24 mouse cellular contexts compared by ENCODE assay signal in genomic region chr1:55211081-55211480, GRCm38 (mm10). TPM values are rescaled to one million over a fixed set of nuclear protein-coding genes. Genes with fewer than 3 reads are reported as not detected.
A peak's percentile ranks its signal among the peaks of the same experiment; 100 is the strongest.
DNase-seq lines count a peak whose midpoint lies in the region; TF ChIP-seq lines count a peak whose summit lies in the region.
"Had no signal": no experiment of that assay in that cellular context is flagged by ENCODE, and none has a peak within 500 bp of the region (broad histone marks: within the 10 kb centered on the region; RNA-seq: fewer than 3 reads in every experiment).

No protein-coding gene starts in this region.

- WGBS in limb, embryonic 10.5 days = 86% methylated on average over 8 of the region's 8 CpGs

- peak; percentile 52 for DNase-seq in adrenal gland, postnatal 10 days
- no peak for DNase-seq in adrenal gland, adult 8-10 months
- no peak for DNase-seq in layer of hippocampus, adult 2 months (ENCODE audit: low spot score in 2 of 2)
- DNase-seq in layer of hippocampus, postnatal 36 days = no peak
- DNase-seq in limb, embryonic 10.5 days (ENCODE audit: low spot score) = no peak
- no peak for DNase-seq in left cerebral cortex, adult 2 months (ENCODE audit: extremely low spot score in 1 of 2, low spot score in 2 of 2)
- DNase-seq: cerebellum, adult 18-20 months; cerebellum, postnatal 14 days; gastrocnemius, postnatal 36 days; heart, postnatal 4 days; kidney, postnatal 4 days; layer of hippocampus, adult 9-11 months; lung, adult 2 months; lung, postnatal 14 days; thymus, adult 2 months; thymus, postnatal 4 days had no signal

- H3K27me3 ChIP-seq in E14TG2a.4 (ENCODE audit: insufficient read depth, low read length) = peaks cover 9% of the 10 kb centered on the region; the same call in 1 of the 2 replicates
- H3K27me3 ChIP-seq in limb, embryonic 10.5 days (ENCODE audit: low read depth, poor library complexity, severe bottlenecking) = no peaks in the 10 kb centered on the region
- H3K27me3 ChIP-seq: forebrain, embryonic 13.5 days; heart, embryonic 15.5 days; limb, embryonic 13.5 days; liver, embryonic 12.5 days; neural tube, embryonic 12.5 days; stomach, embryonic 15.5 days had no signal

- intact Hi-C loops in left cerebral cortex, adult 2 months (cut with DNase I) = no loop called here

- H3K27ac ChIP-seq in layer of hippocampus, adult 2 months = peak overlapping the region; percentile 32; the same call in 1 of the 2 replicates
- peak overlapping the region; percentile 81 for H3K27ac ChIP-seq in limb, embryonic 10.5 days
- H3K27ac ChIP-seq in left cerebral cortex, adult 2 months = no peak overlapping the region
- H3K27ac ChIP-seq: forebrain, embryonic 13.5 days; liver, embryonic 12.5 days; midbrain, embryonic 13.5 days; neural tube, embryonic 12.5 days; stomach, embryonic 15.5 days had no signal

- no peak for TF ChIP-seq CTCF in layer of hippocampus, adult 2 months (conservative IDR thresholded peaks at IDR 0.05)
- no peak for TF ChIP-seq CTCF in E14TG2a.4 (conservative IDR thresholded peaks at IDR 0.05; ENCODE audit: low read length)
- no peak for TF ChIP-seq CTCF in left cerebral cortex, adult 2 months (IDR thresholded peaks at IDR 0.05)

- no peaks in the 10 kb centered on the region for H3K36me3 ChIP-seq in E14TG2a.4 (ENCODE audit: insufficient read depth, low read length)
- peaks cover 9% of the 10 kb centered on the region; the same call in 1 of the 2 replicates for H3K36me3 ChIP-seq in limb, embryonic 10.5 days
- H3K36me3 ChIP-seq: heart, embryonic 15.5 days; liver, embryonic 12.5 days; midbrain, embryonic 13.5 days; neural tube, embryonic 12.5 days; stomach, embryonic 15.5 days had no signal

- H3K4me3 ChIP-seq in layer of hippocampus, adult 2 months = no peak overlapping the region
- 0 out of 2 replicates have a peak overlapping the region, but pooled peaks have one; percentile 29 for H3K4me3 ChIP-seq in E14TG2a.4 (replicated peaks; ENCODE audit: low read length)
- no peak overlapping the region for H3K4me3 ChIP-seq in limb, embryonic 10.5 days
- no peak overlapping the region for H3K4me3 ChIP-seq in left cerebral cortex, adult 2 months
- H3K4me3 ChIP-seq: forebrain, embryonic 13.5 days; heart, embryonic 15.5 days; limb, embryonic 13.5 days; liver, embryonic 12.5 days; midbrain, embryonic 13.5 days; neural tube, embryonic 12.5 days; stomach, embryonic 15.5 days had no signal

- H3K4me1 ChIP-seq in E14TG2a.4 (replicated peaks; ENCODE audit: low read depth, low read length) = peaks cover 56% of the 10 kb centered on the region
- peaks cover 36% of the 10 kb centered on the region for H3K4me1 ChIP-seq in limb, embryonic 10.5 days
- H3K4me1 ChIP-seq: neural tube, embryonic 12.5 days; stomach, embryonic 15.5 days had no signal

- H3K9me3 ChIP-seq in E14TG2a.4 (ENCODE audit: low read length) = no peaks in the 10 kb centered on the region
- H3K9me3 ChIP-seq in limb, embryonic 10.5 days (replicated peaks) = no peaks in the 10 kb centered on the region
- H3K9me3 ChIP-seq: forebrain, embryonic 13.5 days; heart, embryonic 15.5 days; limb, embryonic 13.5 days; liver, embryonic 12.5 days; midbrain, embryonic 13.5 days; neural tube, embryonic 12.5 days; stomach, embryonic 15.5 days had no signal

RNA-seq across cellular contexts. Expression of gene Rftn2, which starts 15.5 kb away (rescaled TPM):
- total RNA-seq in adrenal gland, postnatal 10 days (2021) = 10 to 100 TPM; 14.2 to 19.7 TPM
- 10 to 100 TPM; 20.8 to 37.2 (median 30.9) TPM for total RNA-seq in adrenal gland, adult 8-10 months (2022)
- total RNA-seq in layer of hippocampus, adult 2 months (2021) = 10 to 100 TPM; 32.2 to 35.8 TPM
- total RNA-seq in layer of hippocampus, postnatal 36 days (2021) = 10 to 100 TPM; 31.8 to 34.1 TPM
- 13.4 and 25.4 TPM in 2 replicates for polyA plus RNA-seq in limb, embryonic 10.5 days (2016; fragmentation: Nextera tagmentation; extraction: Ambion mirVana)
- 10 to 100 TPM; 20.2 to 23.6 TPM for total RNA-seq in left cerebral cortex, adult 2 months (2021)

RNA-seq across cellular contexts. Expression of gene Mars2, which starts 25.9 kb away (rescaled TPM):
- 1 to 10 TPM; 5.0 to 5.8 TPM for total RNA-seq in adrenal gland, postnatal 10 days (2021)
- total RNA-seq in adrenal gland, adult 8-10 months (2022) = 1 to 10 TPM; 6.3 to 7.4 (median 7.0) TPM
- total RNA-seq in layer of hippocampus, adult 2 months (2021) = 1 to 10 TPM; 8.8 to 9.5 TPM
- 1 to 10 TPM; 9.6 to 10.0 TPM for total RNA-seq in layer of hippocampus, postnatal 36 days (2021)
- 2.5 and 2.8 TPM in 2 replicates for polyA plus RNA-seq in limb, embryonic 10.5 days (2016; fragmentation: Nextera tagmentation; extraction: Ambion mirVana)
- 10 to 100 TPM; 10.2 to 10.7 TPM for total RNA-seq in left cerebral cortex, adult 2 months (2021)
